Mouse (Mus musculus) embryonic facial prominence, embryonic 13.5 days (tissue): ENCODE data around the gene Ruvbl2. TPM values are rescaled to one million over a fixed set of nuclear protein-coding genes. Genes with fewer than 3 reads are reported as not detected.
"Not testable (repeated sequence)": the region's sequence is repeated elsewhere in the genome, so short reads cannot be mapped to it uniquely, and the experiment has no call there.

Source experiments
- ATAC-seq: fragments of 200-750 bp; cut with Nextera tagmentation; 2 replicates; pipeline ENCODE4 v1.8.0; 2017; ENCODE audit warnings: low read depth; ENCODE audit not compliant: insufficient number of reproducible peaks, insufficient read depth, low FRiP score, low TSS enrichment
- H3K27ac ChIP-seq: fragments of 300-500 bp; sonication (generic); 2 replicates; pipeline ENCODE4 v1.5.1; 2015; ENCODE audit warnings: moderate library complexity, mild to moderate bottlenecking, inconsistent platforms
- H3K27me3 ChIP-seq: fragments of 300-500 bp; sonication (generic); 2 replicates; pipeline ENCODE4 v1.6.1; 2015; ENCODE audit warnings: mild to moderate bottlenecking, inconsistent platforms
- H3K36me3 ChIP-seq: fragments of 300-500 bp; sonication (generic); 2 replicates; pipeline ENCODE4 v1.6.1; 2015; ENCODE audit warnings: mild to moderate bottlenecking, inconsistent platforms
- H3K4me1 ChIP-seq: fragments of 300-500 bp; sonication (generic); 2 replicates; pipeline ENCODE4 v1.6.1; 2015; ENCODE audit warnings: inconsistent platforms
- H3K4me2 ChIP-seq: fragments of 300-500 bp; sonication (generic); 2 replicates; pipeline ENCODE4 v1.6.1; 2015; ENCODE audit warnings: moderate library complexity, mild to moderate bottlenecking, inconsistent platforms
- H3K4me3 ChIP-seq: fragments of 300-500 bp; sonication (generic); 2 replicates; pipeline ENCODE4 v1.5.1; 2015; ENCODE audit warnings: mild to moderate bottlenecking, inconsistent platforms
- H3K9ac ChIP-seq: fragments of 300-500 bp; sonication (generic); 2 replicates; pipeline ENCODE4 v1.6.1; 2015; ENCODE audit warnings: mild to moderate bottlenecking, inconsistent platforms
- H3K9me3 ChIP-seq: fragments of 300-500 bp; sonication (generic); 2 replicates; pipeline ENCODE4 v1.6.1; 2016; ENCODE audit warnings: inconsistent platforms
- WGBS: fragments of 180-500 bp; shearing (Covaris S2); methylation state at CpG from one replicate; pipeline ENCODE4 v1.1.7; 2015; ENCODE audit warnings: mixed read lengths; 5-methylcytosine and 5-hydroxymethylcytosine counted together
- polyA plus RNA-seq: library from polyadenylated mRNA; unstranded; fragments of >200 nt; fragmentation: Nextera tagmentation; extraction: Ambion mirVana; gene quantifications from 2 replicates; pipeline ENCODE4 v1.2.1, GENCODE M21; 2015

Gene Ruvbl2
- polyA plus RNA-seq, 1 experiment from 2014 or later, result 141 TPM

DNA sequence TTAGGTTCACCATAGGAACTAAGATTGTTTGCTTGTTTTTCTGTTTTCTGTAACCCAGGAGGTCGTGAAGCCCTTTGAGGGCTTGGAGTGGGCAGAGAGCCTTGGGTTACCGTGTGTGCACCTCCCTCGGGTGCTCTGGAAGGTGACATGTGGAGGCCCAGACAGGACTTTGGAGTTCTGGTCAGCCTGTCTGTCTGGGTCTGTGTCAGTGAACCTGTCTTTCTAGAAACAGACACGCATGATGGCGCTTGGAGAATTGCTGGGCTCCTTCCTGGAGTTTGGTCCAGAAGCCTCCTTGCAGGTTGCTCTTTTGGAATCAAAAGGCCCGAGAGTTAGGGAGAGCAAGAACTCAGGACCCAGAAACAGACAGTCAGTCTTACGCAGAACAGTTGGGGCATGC is 22.5 kb upstream of the Ruvbl2 start:
- H3K9ac ChIP-seq, result peak overlapping the region; percentile 52
- ATAC-seq, result no peak
- 76% methylated on average over 7 of the region's 7 CpGs for WGBS
- H3K4me2 ChIP-seq, result peak overlapping the region; percentile 62
- peaks cover 65% of the 10 kb centered on the region for H3K36me3 ChIP-seq
- peaks cover 47% of the 10 kb centered on the region for H3K4me1 ChIP-seq
- H3K4me3 ChIP-seq, result peak overlapping the region; percentile 80
- no peaks in the 10 kb centered on the region for H3K9me3 ChIP-seq
- no peaks in the 10 kb centered on the region for H3K27me3 ChIP-seq
- peak overlapping the region; percentile 96 for H3K27ac ChIP-seq

DNA sequence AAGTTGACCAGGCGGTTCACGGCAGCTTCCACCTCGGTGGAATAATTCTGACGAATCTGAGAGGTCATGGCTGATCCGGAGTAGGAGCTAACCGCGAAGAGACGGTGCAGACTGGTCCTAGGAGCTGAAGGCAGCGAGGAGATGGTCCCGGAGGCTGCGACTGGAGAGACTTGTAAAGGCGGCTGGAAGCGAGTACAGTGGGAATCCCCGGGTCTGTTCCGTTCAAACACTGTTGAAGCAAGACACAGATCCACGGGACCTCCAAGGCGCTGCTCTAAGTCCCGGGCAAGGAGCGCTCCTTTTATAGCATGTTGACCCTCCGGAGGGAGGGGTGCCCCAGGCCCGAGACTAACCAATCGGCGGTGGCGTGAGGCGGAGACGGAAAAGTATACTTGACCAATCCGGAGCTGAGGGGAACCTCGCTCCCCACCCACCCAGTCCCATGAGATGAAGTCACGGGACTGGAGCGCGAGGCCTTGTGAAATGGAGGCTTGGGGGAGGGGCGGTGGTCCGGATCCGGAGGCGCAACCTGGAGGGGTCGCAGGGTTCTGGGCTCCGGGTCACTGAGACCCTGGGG is 21.8 kb upstream of the Ruvbl2 start, which contains the start of gene Ftl1:
Ftl1 (minus strand) TSS at position 321 of the 577 bp plus-strand sequence.
- Histone ChIP-seq H3K9ac (peak within 1 kb of the TSS; percentile 93), H3K36me3 (peaks cover 65% of the 10 kb centered on the region), H3K4me3 (peak within 1 kb of the TSS; percentile 80), H3K4me2 (peak within 1 kb of the TSS; percentile 84), H3K27ac (peak within 1 kb of the TSS; percentile 96), H3K4me1 (peaks cover 41% of the 10 kb centered on the region)
- WGBS, result under 1% methylated on average over 29 of the region's 37 CpGs
- H3K27me3 ChIP-seq, H3K9me3 ChIP-seq: not testable (repeated sequence)
- ATAC-seq, result peak; percentile 94

DNA sequence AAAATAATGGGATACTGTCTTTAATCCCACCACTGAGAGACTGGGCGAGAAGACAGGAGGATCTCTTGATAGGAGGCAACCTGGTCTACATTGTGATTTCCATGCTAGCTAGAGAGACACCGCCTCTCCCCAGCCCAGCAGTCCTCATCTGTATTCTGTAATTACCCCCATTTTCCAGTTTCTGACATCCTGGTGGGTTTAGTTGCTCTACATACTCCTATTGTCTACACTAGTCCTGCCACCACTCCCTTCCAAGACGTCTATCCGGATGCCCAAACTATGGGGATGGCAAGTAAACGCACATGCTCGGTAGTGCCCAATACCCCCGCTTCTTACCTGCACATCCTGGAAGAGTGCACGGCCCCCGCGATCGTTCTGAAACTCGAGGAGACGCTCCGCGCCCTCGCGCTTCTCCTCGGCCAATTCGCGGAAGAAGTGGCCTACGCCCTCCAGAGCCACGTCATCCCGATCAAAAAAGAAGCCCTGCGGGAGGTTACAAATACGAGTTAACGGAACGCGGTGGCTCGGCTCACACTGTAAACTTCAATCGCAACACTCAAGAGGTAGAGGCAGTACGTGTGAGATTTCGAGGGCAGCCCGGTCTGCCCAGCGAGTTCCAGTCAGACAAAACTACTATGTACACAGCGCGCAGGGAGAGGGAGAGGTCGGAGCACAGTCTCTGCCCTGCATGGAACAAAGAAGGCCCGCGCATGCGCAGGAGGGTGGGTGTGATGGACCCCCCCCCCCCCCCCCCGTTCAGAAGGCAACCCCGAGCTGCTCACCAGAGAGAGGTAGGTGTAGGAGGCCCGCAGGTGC is 21.1 kb upstream of the Ruvbl2 start:
- Histone ChIP-seq H3K4me3 (peak overlapping the region; percentile 80), H3K36me3 (peaks cover 65% of the 10 kb centered on the region)
- peak; percentile 58 for ATAC-seq

DNA sequence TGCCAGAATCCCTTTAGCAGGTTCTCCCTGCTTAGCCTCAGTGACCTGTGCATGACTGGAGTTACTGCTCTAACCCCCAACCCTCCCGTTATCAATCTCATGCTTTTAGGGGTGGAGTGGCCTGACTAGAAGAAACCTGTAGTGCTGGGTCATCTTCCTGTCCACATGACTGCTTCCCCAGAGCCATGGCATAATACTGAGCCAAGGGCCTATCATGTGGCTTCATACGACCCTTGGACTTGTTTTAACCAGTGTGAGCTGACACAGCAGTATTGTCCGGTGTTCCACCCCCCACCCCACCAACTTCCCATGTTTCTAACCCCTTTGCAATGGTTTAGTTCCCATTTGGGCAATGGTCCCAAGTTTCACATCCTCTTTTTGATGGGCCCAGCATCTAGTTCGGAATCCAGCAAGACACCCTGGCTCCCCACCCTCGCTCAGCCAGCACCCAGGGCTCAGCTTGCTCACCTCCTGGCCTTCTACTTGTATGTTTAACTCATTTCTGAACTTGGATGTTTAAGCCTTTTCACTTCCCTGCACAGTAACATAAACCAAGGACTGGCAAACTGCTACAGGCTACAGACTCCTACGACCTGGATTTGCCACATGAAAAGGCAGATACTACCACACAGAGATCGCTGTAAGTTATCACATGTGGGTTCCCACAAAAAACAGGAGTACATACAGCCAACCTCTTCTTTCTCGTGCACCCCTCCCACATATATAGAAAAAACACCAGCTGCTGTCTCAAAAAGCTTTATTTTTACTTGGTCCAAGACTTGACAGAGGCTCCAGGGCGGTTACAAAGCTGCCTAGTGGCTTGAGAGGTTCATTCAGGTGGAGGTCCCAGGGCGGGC is 19.5 kb upstream of the Ruvbl2 start:
- no peak for ATAC-seq
- H3K9ac ChIP-seq, result peak overlapping the region; percentile 93
- H3K27me3 ChIP-seq, result no peaks in the 10 kb centered on the region
- peak overlapping the region; percentile 80 for H3K4me3 ChIP-seq
- H3K36me3 ChIP-seq, result peaks cover 66% of the 10 kb centered on the region
- peaks cover 41% of the 10 kb centered on the region for H3K4me1 ChIP-seq
- peak overlapping the region; percentile 44; the same call in 1 of the 2 replicates for H3K27ac ChIP-seq
- peak overlapping the region; percentile 84 for H3K4me2 ChIP-seq
- 58% methylated on average over 10 of the region's 10 CpGs for WGBS
- no peaks in the 10 kb centered on the region for H3K9me3 ChIP-seq

More for the DNA sequence above, 21.1 kb upstream of the Ruvbl2 start:
- H3K27ac ChIP-seq, result peak overlapping the region; percentile 96
- H3K9ac ChIP-seq, result peak overlapping the region; percentile 93
- H3K4me1 ChIP-seq, result peaks cover 41% of the 10 kb centered on the region
- H3K27me3 ChIP-seq, result no peaks in the 10 kb centered on the region
- peak overlapping the region; percentile 84 for H3K4me2 ChIP-seq
- H3K9me3 ChIP-seq, result no peaks in the 10 kb centered on the region
- WGBS, result under 1% methylated on average over 43 of the region's 43 CpGs

DNA sequence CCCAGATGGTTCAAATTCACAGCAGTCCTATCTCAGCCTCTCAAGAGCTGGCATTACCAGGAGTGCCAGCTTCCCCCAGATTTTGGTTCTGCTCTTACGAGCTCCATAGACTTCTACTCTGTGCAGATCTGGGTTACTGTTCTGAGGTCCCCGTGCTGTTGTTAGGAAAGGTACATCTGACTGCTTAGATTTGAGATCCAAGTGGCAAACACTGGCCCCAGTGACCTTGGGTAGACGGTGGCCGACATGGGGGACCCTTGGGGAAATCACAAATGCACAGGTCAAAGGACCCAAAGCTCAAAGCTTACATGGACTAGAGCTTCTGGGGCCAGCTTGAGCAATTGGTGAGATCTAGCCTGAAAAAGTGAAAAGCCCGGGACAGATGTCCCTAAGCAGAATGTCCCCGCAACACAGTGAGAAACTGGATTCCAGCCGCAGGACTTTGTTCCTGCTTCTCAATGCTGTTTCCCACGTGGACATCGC is 18.9 kb upstream of the Ruvbl2 start:
- Histone ChIP-seq H3K9ac (peak overlapping the region; percentile 93; the same call in 1 of the 2 replicates), H3K27ac (peak overlapping the region; percentile 11; the same call in 1 of the 2 replicates), H3K27me3 (no peaks in the 10 kb centered on the region), H3K36me3 (peaks cover 67% of the 10 kb centered on the region), H3K9me3 (no peaks in the 10 kb centered on the region), H3K4me3 (peak overlapping the region; percentile 80), H3K4me1 (peaks cover 39% of the 10 kb centered on the region), H3K4me2 (peak overlapping the region; percentile 84)
- ATAC-seq, result no peak
- 56% methylated on average over 9 of the region's 9 CpGs for WGBS

DNA sequence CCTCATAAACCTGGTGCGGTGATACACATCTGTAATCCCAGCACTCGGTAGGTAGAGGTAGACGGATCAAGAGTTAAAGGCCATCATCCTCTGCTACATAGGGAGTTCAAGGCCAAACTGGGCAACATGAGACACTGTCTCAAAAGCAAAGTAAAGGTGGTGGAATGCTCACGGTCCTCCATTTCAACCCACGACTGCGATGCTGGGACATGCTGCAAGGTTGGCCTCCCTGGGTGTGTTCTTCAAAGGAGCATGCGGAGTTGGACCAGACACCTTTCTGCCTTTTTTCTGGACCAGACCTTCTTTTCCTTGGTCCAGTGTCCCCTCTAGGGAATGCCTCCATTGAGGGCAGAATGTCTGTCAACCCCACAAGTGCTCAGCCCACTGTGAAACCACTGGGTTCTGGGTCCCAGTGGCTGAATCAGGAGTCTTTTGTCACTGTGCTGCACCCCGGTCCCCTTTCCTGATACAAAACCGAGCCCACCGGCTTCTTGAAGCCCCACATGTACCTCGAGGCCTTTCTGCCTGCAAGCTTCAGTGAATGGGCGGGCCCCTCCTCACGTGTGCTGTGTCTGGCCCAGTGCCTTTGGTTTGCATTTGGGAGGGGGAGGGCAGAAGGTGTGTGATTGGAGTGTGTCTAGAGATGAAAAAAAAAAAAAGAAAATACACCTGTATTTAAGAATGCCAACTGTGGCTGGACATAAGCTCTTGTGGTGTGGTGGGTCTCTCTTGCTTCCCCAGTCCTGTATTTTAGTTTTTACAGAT is 18.2 kb upstream of the Ruvbl2 start:
- Histone ChIP-seq H3K36me3 (peaks cover 69% of the 10 kb centered on the region), H3K4me2 (no peak overlapping the region), H3K9me3 (no peaks in the 10 kb centered on the region), H3K9ac (no peak overlapping the region), H3K4me3 (no peak overlapping the region), H3K4me1 (peaks cover 35% of the 10 kb centered on the region), H3K27me3 (no peaks in the 10 kb centered on the region), H3K27ac (no peak overlapping the region; the same call in 1 of the 2 replicates)
- ATAC-seq, result no peak
- 71% methylated on average over 13 of the region's 13 CpGs for WGBS

DNA sequence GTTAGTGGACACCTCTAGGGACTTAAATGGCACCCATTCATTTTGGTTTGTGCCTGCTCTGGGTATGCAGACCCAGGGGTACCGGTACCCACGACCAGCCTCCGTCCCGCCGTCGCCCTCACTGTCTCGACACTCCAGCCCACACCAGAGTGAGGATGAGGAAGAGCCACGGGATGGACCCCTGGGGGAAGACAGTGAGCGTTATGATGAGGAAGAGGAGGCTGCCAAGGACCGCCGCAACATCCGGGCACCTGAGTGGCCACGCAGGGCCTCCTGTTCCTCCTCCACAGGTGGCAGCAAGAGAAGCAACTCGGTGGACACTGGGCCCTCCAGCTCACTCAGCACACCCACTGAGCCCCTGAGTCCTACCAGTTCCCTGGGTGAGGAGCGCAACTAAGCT is 17.1 kb upstream of the Ruvbl2 start:
- Histone ChIP-seq H3K4me3 (no peak overlapping the region), H3K27ac (no peak overlapping the region), H3K9ac (no peak overlapping the region), H3K27me3 (no peaks in the 10 kb centered on the region), H3K9me3 (no peaks in the 10 kb centered on the region), H3K4me1 (peaks cover 23% of the 10 kb centered on the region), H3K36me3 (peaks cover 72% of the 10 kb centered on the region), H3K4me2 (no peak overlapping the region)
- WGBS, result 90% methylated on average over 15 of the region's 15 CpGs
- ATAC-seq, result no peak

DNA sequence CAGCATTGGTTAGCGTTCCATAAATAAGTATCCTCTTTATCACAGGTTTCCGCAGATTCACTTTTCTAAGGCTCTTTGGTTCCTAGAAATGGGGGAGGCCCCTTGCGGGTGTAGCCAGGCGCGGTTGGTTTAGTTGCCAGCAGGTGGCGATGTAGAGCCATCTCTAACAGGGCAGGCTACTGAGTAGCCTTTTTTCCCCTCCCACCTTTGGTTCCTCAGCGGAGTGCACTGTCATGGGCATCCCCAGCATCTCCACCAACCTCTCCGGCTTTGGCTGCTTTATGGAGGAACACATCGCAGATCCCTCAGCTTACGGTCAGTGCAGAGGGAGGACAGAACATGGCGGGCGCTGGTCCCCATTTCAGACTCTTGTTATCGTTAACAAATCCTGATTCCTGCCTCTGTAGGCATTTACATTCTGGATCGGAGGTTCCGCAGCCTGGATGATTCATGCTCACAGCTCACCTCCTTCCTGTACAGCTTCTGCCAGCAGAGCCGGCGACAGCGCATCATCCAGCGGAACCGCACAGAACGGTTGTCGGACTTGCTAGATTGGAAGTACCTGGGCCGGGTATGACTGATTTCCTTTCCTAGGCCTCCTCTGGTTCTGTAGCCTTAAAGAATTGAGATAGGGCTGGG is 13.6 kb upstream of the Ruvbl2 start:
- Histone ChIP-seq H3K4me3 (no peak overlapping the region), H3K27ac (no peak overlapping the region), H3K36me3 (peaks cover 76% of the 10 kb centered on the region), H3K4me1 (peaks cover 7% of the 10 kb centered on the region; the same call in 1 of the 2 replicates), H3K27me3 (no peaks in the 10 kb centered on the region), H3K4me2 (no peak overlapping the region), H3K9me3 (no peaks in the 10 kb centered on the region), H3K9ac (no peak overlapping the region)
- 58% methylated on average over 23 of the region's 23 CpGs for WGBS
- 0 out of 2 replicates have a peak, but pooled peaks have one; percentile 49 for ATAC-seq

DNA sequence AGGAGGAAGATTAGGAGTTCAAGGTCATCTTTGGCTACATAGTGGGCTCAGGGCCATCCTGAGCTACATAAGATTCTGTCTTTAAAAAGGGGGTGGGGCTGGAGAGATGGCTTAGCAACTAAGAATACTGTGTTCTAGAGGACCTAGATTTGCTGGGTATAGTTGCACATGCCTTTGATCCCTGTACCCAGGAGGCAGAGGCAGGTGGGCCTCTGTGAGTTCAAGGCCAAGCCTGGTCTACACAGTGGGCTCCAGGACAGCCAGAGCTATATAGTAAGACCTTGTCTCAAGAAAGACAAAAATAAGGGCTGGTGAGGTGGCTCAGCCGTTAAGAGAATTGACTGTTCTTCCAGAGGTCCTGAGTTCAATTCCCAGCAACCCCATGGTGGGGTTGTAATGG is 12.1 kb upstream of the Ruvbl2 start:
- no peaks in the 10 kb centered on the region for H3K27me3 ChIP-seq
- peaks cover 72% of the 10 kb centered on the region for H3K36me3 ChIP-seq
- no peak overlapping the region for H3K4me2 ChIP-seq
- ATAC-seq, result no peak
- H3K4me3 ChIP-seq, result no peak overlapping the region
- peaks cover 3% of the 10 kb centered on the region; the same call in 1 of the 2 replicates for H3K4me1 ChIP-seq
- WGBS, result 91% methylated on average over 1 of the region's 1 CpGs
- H3K9me3 ChIP-seq, result no peaks in the 10 kb centered on the region
- H3K27ac ChIP-seq, result no peak overlapping the region
- no peak overlapping the region for H3K9ac ChIP-seq

DNA sequence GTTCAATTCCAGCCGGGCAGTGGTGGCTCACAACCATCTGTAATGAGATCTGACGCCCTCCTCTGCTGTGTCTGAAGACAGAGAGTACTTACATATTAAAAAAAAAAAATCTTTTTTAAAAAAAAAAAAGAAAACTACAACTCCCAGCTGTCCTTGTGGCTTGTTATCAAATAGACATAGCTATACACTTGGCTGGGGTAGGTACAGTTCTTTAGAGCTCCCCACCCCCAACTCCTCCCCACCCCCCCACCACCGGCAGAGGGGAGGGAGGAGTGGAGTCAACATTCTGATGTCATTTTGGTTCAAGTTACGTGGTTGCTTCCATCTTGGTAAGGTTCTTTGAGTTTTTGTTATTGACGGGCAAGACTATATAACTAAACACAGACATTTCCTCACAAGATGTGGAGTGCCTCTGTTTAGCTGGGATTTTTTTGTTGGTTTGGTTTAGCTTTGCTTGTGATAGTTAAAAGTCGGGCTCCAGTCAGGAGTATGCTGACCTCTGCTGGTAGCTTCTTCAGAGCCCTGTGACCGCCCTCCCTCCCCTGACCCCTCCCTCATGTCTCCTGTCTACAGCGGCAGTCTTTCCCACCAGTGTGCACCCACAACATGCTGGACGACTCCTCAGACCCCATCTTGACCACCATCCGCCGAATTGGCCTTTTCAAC is 9.6 kb upstream of the Ruvbl2 start:
- 0 out of 2 replicates have a peak overlapping the region, but pooled peaks have one; percentile 32 for H3K9ac ChIP-seq
- no peak overlapping the region for H3K4me3 ChIP-seq
- H3K27me3 ChIP-seq, result no peaks in the 10 kb centered on the region
- WGBS, result 26% methylated on average over 11 of the region's 11 CpGs
- H3K36me3 ChIP-seq, result peaks cover 73% of the 10 kb centered on the region
- H3K4me2 ChIP-seq, result no peak overlapping the region
- H3K27ac ChIP-seq, result peak overlapping the region; percentile 51; the same call in 1 of the 2 replicates
- peaks cover 3% of the 10 kb centered on the region; the same call in 1 of the 2 replicates for H3K4me1 ChIP-seq
- no peaks in the 10 kb centered on the region for H3K9me3 ChIP-seq
- ATAC-seq, result no peak
